Mouse (Mus musculus) olfactory bulb, adult 2 months (tissue): ENCODE results near the gene Vamp5. TPM values are rescaled to one million over a fixed set of nuclear protein-coding genes. Genes with fewer than 3 reads are reported as not detected.

Source experiments
- H3K27ac ChIP-seq: fragments of 200-500 bp; 2 replicates; pipeline ENCODE4 v1.5.1; 2012; ENCODE audit warnings: low read depth, low read length; ENCODE audit not compliant: insufficient read depth
- H3K4me1 ChIP-seq: fragments of 200-500 bp; 2 replicates; pipeline ENCODE4 v1.6.1; 2012; ENCODE audit warnings: low read length; ENCODE audit not compliant: control insufficient read depth, insufficient read depth
- H3K4me3 ChIP-seq: fragments of 200-500 bp; 2 replicates; pipeline ENCODE4 v1.5.1; 2012; ENCODE audit warnings: mild to moderate bottlenecking, low read depth, low read length, moderate library complexity; ENCODE audit not compliant: insufficient read depth
- CTCF ChIP-seq: fragments of 200-500 bp; IDR thresholded peaks from 2 replicates; pipeline ENCODE4 v1.5.1; 2012; ENCODE audit warnings: low read depth, mild to moderate bottlenecking, low read length, moderate library complexity; ENCODE audit not compliant: insufficient read depth
- POLR2A ChIP-seq: fragments of 200-500 bp; IDR thresholded peaks from 2 replicates; pipeline ENCODE4 v1.6.1; 2012; ENCODE audit warnings: mild to moderate bottlenecking, low read depth, low read length, moderate library complexity; ENCODE audit not compliant: insufficient read depth
- WGBS: fragments of 180-500 bp; shearing (Covaris S2); methylation state at CpG from one replicate; pipeline ENCODE4 v1.1.7; 2018; 5-methylcytosine and 5-hydroxymethylcytosine counted together
- polyA plus RNA-seq: library from polyadenylated mRNA; stranded (reverse); fragments of >200 nt; gene quantifications from 2 replicates; pipeline ENCODE4 v1.2.4, GENCODE M21; 2012; ENCODE audit warnings: low replicate concordance; ENCODE audit not compliant: missing spikeins, insufficient read depth, insufficient read length

Gene Vamp5
- polyA plus RNA-seq, 1 experiment = not detected

DNA sequence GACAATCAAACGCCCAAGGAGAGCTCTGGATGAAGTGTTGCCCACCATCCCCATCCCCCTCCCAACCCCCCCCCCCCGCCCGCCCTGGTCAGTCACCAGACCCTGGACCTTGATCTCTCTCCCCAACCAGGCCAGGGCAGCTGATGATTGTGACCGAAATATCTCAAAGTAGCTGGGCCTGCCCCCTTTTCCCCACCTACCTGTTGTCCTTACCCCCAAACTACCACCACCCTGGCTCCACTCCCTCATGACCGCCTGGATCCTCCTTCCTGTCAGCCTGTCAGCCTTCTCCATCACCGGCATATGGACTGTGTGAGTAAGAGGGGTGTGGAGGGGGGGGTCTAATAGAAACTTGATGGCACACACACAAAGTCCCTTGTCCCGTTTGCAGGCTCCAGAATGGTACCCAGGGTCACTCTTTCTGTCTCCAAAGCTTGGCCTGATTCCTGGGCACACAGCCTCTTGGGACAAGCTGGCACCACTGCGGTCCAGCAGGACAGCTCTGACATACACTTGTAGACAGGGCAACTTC, 24.2 kb downstream of the Vamp5 start:
- 29% methylated on average over 8 of the region's 8 CpGs for WGBS
- Histone ChIP-seq H3K4me3 (peak overlapping the region; percentile 65), H3K27ac (no peak overlapping the region), H3K4me1 (peaks cover 19% of the 10 kb centered on the region)
- TF ChIP-seq POLR2A (no peak), CTCF (no peak)

DNA sequence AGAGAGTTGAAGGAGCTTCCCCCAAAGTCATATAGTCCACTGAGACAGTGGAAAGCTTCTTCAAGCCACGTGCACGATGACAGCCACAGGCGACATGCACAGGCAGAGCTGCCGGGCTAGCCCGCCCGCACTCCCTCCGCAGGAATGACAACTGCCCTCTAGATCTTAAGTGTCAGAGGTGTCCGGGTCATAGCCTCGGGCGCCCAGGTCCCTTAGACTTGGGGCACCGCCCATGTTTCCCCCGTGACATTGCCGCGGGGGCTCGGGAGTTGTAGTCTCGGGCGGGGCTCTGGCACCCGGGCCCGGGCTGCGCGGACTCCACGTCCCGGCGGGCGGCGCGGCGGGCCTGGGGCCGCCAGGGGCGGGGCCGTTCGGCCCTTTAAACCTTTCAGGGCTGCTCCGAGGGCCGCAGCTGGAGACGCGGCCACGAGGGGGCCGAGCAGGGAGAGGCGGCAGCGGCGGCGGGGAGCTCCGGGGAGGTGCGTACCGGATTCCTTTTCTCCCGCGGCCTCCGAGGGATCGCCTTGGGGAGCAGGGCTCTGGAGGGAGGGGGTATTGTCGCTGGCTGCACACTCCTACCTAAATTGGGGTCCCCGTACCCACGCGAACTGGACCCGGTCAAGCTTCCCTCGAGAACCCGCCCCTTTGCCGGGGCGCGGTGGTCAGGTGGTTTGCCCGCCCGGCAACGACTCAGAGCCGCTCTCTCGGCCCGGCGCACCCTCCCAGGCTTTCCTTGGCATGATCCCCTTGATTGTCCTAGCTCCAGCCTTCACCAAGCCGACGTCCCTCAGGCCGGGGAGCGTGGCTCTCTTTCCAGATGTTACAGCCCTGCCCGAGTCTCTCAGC, 25.0 kb downstream of the Vamp5 start, which contains the start of gene Tmem150a:
Gene Tmem150a (plus strand): TSS at position 382 of the 846 bp plus-strand sequence.
- TF ChIP-seq CTCF (no peak; the same call in 1 of the 2 replicates), POLR2A (no peak)
- peaks cover 11% of the 10 kb centered on the region for H3K4me1 ChIP-seq
- peak within 1 kb of the TSS; percentile 13; the same call in 1 of the 2 replicates for H3K27ac ChIP-seq
- under 1% methylated on average over 70 of the region's 71 CpGs for WGBS
- peak within 1 kb of the TSS; percentile 65 for H3K4me3 ChIP-seq

DNA sequence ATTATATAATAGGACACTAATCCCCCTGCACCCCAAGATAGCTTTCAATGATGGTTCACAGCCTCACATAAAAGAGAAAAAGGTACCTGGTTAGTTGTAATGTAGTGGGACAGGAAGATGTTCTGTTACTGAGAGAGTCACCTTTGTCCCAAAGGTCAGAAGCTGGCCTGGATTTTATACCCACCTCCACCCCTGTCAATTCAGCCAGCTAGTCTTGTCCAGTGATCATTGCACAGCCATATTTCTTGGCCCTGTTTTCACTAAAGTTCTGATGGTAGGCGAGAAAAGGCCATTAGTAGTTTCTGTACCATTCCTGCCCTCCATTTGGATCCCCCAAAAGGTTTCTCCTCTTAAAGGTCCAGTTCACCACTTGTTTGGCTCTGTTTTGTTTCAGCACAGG, 26.2 kb downstream of the Vamp5 start:
- Histone ChIP-seq H3K4me1 (peaks cover 11% of the 10 kb centered on the region), H3K27ac (no peak overlapping the region), H3K4me3 (no peak overlapping the region)
- 69% methylated on average over 1 of the region's 1 CpGs for WGBS
- TF ChIP-seq CTCF (no peak), POLR2A (no peak)

DNA sequence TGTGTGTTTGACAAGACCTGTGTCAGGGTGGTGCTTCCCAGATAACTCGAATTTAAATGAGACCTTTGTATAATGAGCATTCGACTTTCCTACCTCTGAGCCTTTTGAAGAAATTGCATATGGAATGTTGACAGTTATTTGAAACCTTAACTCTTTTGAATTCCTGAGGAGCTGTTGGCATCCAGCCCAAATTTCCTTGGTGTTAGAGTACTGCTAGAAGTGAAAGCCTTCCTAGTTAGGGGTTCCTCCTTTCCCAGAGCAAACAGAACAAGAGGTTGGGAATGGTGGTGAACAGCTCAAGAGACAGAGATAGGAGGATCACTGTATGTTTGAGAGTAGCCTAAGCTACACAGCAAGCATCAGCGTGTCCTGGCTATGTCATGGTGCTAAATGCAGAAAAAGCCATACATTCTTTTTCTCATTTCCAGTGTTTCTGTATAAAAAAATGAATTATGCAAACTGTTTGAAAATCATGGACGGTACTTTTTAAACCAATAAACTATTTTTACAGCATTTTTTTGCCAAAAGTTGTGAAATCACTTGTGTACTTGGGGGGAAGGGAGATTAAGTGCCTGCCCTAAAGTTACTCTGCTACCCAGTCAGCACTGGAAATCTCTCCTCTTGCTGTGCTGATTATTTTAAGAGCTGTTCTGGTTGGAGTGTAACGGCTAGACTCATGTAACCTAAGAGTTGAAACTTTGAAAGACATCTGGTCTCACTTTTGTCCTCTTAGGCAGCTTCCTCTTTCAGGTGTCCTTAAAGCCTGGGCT, 27.4 kb downstream of the Vamp5 start:
- H3K4me1 ChIP-seq = peaks cover 18% of the 10 kb centered on the region
- 69% methylated on average over 5 of the region's 5 CpGs for WGBS
- H3K4me3 ChIP-seq = no peak overlapping the region
- no peak overlapping the region for H3K27ac ChIP-seq
- no peak for TF ChIP-seq POLR2A
- no peak for TF ChIP-seq CTCF

DNA sequence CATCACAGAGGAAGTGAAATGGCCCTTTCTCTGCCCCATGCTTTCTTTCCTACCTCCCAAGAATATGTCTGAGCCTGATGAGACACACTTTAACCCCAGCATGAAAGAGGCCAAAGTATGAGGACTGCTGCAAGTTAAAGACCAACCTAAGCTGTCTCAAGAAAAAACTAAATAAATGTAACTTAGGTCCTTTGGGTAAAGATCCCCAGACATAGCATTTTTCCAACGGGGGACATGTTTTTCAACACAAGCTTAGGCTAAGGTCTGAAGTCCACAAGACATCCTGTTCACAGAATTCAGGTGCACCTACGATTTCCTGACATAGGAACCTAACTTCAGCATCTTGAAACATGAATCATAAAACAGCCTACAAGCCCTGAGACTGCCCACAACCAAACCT, 30.1 kb downstream of the Vamp5 start:
- TF ChIP-seq POLR2A (no peak), CTCF (no peak)

DNA sequence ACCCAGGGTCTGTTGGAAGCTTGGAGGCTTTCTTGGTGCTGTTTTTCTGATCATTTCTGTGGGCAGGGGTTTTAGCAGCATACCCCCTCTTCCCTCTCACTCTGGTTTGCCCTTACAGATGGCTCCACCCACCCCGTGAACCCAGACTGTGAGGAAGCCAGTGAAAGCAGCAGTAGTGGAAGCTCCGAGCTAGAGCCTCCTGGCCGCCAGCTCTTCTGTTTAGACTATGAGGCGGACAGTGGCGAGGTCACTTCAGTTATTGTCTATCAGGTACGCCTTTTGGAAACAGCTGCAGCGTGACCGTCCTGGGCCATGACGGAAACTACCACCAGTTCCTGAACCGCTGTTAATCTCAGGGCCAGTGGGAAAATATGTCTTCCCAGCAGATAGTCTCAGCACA, 31.9 kb downstream of the Vamp5 start:
- TF ChIP-seq POLR2A (no peak), CTCF (no peak)
- 75% methylated on average over 10 of the region's 10 CpGs for WGBS

More for the DNA sequence above, 30.1 kb downstream of the Vamp5 start:
- Histone ChIP-seq H3K27ac (no peak overlapping the region), H3K4me3 (no peak overlapping the region), H3K4me1 (peaks cover 10% of the 10 kb centered on the region)
- WGBS = 89% methylated on average over 2 of the region's 2 CpGs

DNA sequence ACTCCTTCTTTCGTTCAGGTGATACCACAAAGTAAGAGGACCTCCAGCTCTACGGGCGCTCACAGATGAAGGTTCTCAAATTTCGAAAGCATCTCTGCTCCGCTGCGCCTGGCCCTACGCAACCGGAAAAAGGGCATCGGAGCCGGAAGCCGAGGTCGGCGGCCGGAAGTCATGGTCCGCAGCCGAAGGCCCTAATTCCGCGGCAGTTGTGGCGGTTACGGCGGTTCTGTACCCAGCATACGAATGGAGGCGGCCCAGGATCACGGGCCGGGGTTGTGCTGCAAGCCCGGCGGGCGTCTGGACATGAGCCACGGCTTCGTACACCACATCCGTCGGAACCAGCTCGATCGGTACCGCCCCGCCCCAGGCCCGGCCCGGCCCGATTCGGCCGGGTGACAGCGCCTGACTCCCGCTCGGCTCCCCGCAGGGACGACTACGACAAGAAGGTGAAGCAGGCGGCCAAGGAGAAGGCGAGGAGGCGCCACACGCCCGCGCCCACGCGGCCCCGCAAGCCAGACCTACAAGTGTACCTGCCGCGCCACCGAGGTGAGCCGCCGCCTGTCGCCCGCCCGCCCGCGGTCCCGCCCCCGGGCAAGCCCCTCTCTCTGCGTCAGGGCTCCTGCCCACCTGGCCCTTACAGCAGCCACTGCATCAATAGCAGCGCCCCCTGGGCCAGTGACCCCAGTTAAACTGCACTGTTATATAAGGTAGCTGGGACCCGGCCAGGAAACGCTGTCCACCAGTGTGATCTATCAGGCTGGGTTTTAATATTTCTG, 32.9 kb downstream of the Vamp5 start, which contains the start of gene 0610030E20Rik:
Gene 0610030E20Rik (plus strand): TSS at position 152 of the 776 bp plus-strand sequence.
- Histone ChIP-seq H3K4me1 (peaks cover 7% of the 10 kb centered on the region), H3K27ac (peak within 1 kb of the TSS; percentile 60), H3K4me3 (peak within 1 kb of the TSS; percentile 92)
- under 1% methylated on average over 72 of the region's 72 CpGs for WGBS
- TF ChIP-seq CTCF (no peak), POLR2A (peak; percentile 41; the same call in 1 of the 2 replicates)

More for the DNA sequence above, 31.9 kb downstream of the Vamp5 start:
- Histone ChIP-seq H3K4me1 (peaks cover 7% of the 10 kb centered on the region), H3K4me3 (no peak overlapping the region), H3K27ac (no peak overlapping the region)

DNA sequence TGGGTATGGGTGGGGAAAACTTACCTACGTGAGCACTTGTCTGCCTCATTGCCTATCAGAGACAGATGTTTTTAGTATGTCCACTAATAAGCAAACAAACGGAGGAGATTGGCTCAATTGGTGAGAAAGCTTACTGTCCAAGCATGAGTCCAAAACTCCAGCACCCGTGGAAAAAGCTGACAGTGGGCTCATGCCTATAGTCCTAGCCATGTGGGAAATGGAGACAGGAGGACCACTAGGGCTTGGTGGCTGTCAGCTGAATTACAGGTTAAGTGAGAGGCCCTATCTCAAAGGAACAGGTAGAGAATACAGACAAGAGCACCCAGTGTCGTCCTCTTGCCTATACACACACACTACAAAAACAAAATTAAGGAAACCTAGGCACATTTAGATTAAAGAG, 34.0 kb downstream of the Vamp5 start:
- Histone ChIP-seq H3K27ac (no peak overlapping the region), H3K4me1 (peaks cover 7% of the 10 kb centered on the region), H3K4me3 (no peak overlapping the region)
- 80% methylated on average over 4 of the region's 4 CpGs for WGBS
- no peak for TF ChIP-seq CTCF
- no peak for TF ChIP-seq POLR2A
